Mouse (Mus musculus): ENCODE results near the gene Fam187b.
"Not testable (repeated sequence)": the region's sequence is repeated elsewhere in the genome, so short reads cannot be mapped to it uniquely, and the experiment has no call there.

The Fam187b gene

DNA sequence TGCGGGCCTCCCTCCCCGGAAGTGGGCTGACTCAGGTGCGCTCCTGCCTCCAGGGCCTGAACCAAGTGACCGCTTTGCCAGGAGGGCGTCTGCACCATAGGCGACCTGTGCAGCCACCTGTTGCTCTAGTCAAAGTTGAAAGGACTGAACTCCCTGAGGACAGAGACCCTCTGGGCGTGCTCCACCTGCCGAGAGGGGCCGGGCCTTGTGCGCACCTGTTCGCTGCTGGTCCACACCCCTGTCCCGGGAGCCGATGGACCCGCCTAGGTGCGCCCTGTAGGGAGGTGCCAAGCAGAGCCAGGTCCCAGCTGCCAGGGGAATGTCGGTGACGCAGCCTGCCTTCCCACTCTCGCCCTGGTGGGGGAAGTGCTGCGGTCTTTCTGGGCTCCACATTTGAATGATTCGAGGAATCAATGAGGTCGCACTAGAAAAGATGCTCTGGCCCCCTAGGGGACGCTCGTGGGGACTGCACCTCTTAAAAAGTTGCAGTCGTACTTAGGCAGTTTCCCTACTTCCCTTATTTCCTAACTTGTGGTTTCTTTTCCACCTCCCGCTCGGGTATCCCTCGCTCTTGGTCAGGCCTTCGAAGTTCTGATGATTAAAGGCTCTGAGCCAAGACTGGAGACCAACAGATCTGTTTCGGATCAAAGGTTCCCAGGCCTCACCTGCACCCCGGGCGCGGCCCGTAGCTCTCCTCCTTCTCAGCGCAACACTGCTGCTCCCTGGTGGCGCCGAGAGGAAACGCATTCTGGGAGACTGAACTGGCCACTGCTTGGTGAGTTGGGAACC, at the start of gene Fam187b:
Gene Fam187b, plus strand, starts transcription at position 290 of the 789 bp plus-strand sequence.
- DNase-seq (ENCODE audit: low read depth), result peak; percentile 75

DNA sequence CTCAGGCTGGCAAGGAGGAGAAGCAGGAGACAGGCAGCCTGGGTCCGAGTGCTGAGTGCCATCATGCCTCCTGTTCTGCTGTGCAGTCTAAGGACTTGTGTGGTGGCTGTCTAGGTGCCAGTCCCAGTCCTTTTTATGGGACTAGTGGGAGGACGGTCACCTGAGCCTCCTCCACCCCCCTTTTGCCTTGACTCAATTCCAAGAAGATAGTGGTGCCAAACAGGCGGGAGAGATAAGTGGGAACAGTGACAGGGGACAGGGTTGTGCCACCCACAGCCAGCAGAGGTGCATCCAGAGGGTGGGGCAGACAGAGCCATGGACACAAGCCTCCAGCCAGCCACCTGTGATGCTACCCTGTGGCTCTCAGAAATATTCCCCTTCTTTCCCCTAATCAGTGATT, 49.5 kb upstream of the Fam187b start:
- no peak for DNase-seq (ENCODE audit: low read depth)

DNA sequence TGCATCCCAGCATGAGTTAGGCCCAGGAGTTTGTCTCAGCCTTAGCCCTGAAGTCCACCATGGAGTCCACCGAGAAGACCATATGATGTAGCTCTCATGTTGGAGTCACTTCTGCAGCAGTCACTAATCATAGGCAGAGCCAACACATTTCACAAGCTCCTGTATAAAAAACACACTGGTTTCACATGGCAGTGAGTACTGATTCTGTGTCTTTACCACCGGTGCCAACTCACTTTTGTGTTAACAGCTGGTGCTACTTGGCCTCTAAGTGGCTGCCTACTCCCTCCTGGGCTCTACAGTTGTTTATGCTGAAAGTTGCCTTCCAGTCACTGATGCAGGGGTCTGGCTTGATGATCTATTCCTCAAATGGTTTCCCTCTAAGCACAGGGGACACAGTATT, 49.0 kb upstream of the Fam187b start, which contains the start of gene Hamp2:
Gene Hamp2, minus strand, starts transcription at position 101 of the 400 bp plus-strand sequence.
- DNase-seq (ENCODE audit: low read depth), result not testable (repeated sequence)

DNA sequence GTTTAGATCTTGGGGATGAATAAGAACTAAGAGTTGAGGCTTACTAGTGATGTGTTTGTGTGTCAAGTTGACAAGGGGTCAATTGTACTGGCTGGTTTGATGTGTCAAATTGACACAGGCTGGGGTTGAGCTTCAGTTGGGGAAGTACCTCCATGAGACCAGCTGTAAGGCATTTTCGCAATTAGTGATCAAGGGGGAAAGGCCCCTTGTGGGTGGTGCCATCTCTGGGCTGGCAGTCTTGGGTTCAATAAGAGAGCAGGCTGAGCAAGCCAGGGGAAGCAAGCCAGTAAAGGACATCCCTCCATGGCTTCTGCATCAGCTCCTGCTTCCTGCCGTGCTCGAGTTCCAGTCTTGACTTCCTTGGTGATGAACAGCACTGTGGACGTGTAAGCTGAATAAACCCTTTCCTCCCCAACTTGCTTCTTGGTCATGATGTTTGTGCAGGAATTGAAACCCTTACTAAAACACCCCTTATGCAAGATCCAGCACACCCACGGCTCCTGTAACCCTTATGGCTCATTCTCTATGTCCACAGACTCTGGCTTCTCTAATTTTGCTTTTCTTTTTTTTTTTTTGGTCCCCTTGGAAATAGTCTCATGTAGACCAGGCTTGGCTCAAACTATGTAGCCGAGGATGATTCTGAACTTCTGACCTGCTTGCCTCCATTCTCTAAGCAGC, 38.0 kb upstream of the Fam187b start:
- not testable (repeated sequence) for DNase-seq (ENCODE audit: low read depth)

DNA sequence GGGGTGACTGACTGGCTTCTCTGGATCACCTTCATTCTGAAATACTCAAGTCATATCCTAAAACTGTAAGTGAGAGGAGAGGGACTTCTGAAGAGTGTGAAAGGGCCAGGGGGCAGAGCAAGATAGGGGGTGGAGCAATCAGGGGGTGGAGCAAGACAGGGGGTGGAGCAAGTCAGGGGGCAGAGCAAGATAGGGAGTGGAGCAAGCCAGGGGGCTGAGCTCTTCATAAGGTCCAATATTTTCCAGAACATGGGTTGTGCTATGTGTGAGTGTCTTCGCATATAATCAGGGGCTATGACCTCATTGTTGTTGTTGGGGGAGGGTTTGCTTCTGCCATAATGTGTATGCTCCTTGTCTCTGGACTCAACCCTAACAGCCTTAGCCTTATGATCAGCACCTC, 33.5 kb upstream of the Fam187b start:
- not testable (repeated sequence) for DNase-seq (ENCODE audit: low read depth)

DNA sequence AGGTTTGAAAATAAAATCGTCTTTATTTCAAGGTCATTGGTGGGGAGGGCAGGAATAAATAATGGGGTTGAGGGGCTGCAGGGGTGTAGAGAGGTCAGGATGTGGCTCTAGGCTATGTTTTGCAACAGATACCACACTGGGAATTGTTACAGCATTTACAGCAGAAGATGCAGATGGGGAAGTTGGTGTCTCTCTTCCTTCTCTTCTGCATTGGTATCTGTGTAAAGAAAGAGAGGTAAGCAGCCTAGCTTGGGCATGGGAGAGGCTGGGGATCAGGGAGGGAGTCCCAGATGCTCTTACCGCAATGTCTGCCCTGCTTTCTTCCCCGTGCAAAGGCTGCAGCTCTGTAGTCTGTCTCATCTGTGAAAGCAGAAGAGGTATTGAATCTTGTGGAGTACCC, 31.2 kb upstream of the Fam187b start:
- DNase-seq (ENCODE audit: low read depth), result not testable (repeated sequence)

DNA sequence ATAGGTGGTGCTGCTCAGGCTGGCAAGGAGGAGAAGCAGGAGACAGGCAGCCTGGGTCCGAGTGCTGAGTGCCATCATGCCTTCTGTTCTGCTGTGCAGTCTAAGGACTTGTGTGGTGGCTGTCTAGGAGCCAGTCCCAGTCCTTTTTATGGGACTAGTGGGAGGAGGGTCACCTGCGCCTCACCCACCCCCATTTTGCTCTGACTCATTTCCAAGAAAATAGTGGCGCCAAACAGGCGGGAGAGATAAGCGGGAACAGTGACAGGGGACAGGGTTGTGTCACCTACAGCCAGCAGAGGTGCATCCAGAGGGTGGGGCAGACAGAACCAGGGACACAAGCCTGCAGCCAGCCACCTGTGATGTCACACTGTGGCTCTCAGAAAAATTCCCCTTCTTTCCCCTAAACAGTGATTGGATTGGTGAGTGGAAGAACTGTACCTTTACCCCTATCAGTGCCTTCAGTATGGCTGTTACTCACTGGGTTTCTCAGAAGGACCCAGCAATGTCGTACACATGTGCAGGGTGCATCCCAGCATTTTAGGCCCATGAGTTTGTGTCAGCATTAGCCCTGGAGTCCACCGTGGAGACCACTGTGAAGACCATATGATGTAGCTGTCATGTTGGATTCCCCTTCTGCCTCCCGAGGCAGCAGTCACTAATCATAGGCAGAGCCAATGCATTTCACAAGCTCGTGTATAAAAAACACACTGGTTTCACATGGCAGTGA, 29.5 kb upstream of the Fam187b start, which contains the start of gene Hamp:
Gene Hamp, minus strand, starts transcription at position 124 of the 727 bp plus-strand sequence.
- no peak for DNase-seq (ENCODE audit: low read depth)

DNA sequence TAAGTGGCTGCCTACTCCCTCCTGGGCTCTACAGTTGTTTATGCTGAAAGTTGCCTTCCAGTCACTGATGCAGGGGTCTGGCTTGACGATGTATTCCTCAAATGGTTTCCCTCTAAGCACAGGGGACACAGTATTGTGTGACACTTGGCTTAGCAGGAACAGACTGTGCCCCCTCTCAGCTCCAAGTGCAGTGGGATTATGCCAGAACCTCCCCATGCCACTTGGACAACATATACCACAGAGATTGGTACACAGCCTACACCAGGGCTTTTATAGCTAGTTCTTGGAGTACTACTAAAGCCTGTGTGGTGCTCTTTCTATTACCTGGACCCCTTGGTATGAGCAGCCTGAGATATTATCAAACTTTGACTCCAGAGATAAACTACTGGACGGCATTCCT, 28.9 kb upstream of the Fam187b start:
- DNase-seq (ENCODE audit: low read depth), result not testable (repeated sequence)

DNA sequence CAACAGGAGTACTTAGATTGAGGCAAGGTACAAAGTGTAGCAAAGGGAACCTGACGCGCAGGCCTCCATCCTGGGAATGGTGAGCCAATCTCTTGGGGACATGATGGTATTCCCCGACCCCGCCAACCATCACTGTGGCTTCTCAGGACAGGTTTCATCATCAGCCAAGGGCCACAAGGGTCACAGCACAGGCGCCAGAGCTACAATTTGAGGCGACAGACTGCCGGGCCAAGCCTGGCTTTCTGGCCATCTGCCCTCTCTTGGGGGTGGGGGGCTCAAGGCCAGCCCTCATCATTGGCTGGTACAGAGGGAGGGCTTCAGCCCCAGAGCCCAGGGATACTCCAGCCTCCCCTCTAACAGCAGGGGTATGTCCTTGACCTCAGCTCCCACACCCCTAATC, 28.1 kb upstream of the Fam187b start:
- not testable (repeated sequence) for DNase-seq (ENCODE audit: low read depth)

DNA sequence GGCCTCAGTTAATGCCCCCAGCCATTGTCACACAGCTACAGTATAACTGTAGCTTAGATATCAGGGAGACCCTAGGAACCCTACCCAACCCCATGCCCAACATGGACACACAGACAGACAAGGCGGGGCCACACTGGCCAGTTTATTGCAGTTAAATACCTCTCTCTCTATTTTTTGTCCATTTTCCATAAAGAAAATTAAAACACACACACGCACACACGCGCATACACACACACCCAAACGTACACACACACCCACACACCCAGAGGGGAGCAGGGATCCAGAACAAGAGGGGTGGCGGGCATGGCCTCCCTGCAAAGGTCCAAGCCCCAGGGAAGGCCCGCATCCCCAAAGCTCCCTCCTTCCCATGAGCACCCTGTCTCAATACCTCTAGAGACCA, 27.7 kb upstream of the Fam187b start:
- DNase-seq (ENCODE audit: low read depth), result no peak

DNA sequence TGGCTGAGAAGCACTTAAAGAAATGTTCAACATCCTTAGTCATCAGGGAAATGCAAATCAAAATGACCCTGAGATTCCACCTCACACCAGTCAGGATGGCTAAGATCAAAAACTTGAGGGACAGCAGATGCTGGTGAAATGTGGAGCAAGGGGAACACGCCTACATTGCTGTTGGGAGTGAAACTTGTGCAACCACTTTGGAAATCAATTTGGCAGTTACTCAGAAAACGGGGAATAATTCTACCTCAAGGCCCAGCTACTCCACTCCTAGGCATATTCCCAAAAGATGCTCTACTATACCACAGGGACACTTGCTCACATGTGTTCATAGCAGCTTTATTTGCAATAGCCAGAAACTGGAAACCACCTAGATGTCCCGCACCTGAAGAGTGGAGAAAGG, 23.7 kb upstream of the Fam187b start:
- not testable (repeated sequence) for DNase-seq (ENCODE audit: low read depth)

DNA sequence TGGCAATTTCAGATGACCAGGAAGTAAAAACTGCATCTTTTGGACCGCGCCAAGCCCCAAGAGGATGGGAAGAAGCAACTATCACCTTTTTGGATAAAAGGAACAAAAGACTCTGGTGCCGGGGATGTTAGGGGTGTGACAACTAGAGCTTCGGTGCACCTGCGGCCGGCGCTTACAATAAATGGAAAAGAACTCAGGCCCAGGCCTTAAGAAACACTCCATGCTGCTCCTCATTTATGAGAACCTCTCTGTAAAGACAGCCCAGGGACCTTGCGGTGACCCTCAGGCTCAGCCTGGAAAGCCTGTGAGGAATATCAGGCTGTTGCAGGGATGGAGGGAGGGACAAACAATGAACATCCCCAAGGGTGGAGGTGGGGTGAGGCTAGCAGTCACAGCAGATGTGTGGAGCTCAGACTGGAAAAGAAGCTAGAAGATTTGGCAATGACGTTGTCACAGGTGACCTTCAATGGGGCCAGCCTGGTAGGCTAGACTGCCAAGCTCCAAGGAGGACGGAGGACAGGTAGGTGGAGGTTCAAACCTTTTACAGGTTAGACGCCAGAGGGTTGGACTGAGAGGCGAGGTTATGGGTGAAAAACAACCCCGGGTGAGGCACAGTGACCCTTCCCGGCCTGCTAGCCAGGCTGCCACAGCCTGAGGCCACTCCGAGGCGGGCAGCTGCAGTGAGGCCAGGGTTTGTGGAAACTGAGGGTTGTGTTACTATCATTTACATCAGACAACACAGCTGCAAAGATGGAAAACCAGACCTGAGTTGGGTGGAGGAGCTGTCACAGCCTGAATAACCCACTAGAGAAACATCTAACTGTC, 20.9 kb upstream of the Fam187b start:
- no peak for DNase-seq (ENCODE audit: low read depth)

DNA sequence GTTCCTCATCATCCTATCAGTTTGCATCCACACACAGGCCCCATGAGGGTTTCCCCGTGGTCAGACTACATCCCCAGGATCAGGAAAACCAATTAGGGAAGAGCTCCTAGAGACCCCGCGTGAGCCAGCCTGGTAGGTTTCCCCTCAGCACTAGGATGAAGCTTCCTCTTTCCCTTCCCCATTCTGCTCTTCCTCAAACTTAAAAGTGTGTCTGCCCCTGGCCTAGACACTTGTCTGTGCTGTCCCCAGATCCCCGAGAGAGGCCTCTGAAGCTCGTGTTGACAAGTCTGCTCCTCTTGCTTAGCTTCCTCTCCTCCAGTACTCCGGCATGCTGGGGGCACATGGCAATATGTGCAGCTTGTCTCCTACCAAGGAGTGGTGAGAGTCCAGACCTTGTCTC, 20.1 kb upstream of the Fam187b start:
- DNase-seq (ENCODE audit: low read depth), result no peak

DNA sequence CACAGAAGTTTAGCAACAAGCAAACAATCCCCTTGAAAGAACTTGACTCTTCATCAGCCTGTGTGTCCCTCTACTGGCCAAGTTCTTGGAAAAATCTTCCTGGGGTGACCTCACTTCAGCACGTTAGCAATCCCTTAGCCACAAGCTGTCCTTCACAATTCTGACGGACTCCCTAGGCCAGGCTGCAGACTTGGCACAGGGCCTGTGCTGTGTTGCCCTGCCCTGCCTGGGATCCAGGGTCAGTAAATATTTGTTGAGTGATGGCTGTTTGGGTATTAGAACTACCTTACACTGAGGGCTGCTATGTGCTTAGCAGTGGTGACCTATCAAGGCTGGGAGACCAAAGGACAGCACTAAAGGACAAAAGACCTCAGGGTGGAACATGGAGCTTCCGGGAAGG, 19.6 kb upstream of the Fam187b start:
- DNase-seq (ENCODE audit: low read depth), result no peak

DNA sequence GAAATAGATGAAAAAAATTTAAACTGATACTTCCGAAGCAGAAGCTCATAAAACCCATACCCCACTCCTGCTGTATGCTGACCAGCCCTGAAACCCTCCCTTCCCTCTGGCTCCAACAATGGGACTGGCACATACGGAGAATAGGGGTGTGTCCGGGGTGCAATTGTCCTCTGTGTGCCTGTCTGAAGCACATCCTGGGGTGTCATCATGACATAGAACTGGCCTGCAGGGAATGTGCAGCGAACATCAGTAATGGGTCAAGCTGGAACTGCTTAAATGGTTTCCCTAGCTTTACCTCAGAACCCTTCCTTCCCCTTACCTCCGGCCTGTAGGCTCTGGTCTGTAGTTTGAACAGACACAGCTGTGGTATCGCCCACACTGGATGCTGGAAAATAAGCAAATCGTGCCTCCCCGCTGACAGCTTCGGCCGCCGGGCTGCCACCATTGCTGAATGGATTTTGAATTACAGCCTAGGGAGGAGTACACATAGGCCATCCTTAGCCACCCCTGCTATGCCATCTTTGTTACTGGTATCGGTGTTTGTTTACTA, 18.5 kb upstream of the Fam187b start:
- DNase-seq (ENCODE audit: low read depth), result no peak

DNA sequence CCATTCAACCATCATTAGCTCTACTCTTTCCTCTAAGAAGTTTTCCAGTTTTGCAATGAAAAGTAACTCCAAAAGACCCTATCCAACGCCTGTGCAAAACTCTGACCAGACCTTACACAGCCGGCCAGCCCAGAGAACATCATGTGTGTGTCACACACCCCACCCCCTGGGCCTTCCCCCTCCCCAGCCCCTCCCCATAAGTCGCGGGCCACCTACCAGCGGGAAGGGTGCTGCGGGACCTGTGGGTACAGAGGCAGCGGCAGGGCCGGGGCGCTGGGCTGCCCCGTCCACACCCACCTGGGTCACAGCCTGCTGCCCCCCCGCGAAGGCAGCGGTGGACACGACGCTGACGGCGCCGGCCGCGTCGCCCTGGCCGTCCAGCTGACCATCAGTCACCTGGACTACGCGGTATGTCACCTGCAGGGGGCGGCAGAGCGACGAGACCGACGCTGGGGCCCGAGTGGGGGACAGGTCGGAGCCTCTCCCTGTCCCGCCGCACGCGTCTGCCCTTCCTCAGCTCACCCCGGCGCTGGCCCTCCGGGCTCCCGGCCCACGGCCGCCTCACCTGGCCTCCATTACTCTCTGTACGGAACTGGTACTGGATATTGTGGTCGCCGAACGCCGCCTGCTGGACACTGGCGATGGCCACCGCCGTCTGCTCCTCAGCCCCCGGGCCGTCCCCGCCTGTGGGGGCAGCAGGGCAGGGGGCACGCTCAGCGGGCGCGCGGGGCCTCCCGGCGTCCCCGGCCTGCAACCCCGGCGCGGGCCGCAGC, 17.8 kb upstream of the Fam187b start:
- peak; percentile 68 for DNase-seq (ENCODE audit: low read depth)

DNA sequence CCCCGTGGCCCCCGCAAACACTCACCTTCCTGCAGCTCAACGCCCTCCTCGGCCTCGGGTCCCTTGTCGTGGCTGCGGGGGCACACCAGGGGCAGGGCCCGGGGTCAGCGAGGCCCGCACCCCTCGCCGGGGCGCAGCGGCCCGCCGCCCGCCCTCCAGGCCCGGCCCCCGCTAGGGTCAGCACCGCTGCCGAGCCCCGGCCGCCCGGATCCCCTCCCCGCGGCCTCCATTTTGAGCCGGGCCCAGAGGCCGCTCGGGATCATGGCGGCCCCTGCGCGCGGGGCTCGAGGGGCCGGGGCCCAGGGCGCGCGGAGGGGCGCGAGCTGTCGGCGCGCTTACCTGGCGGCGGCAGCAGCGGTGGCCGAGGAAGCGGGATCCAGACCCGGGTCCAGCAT, 17.2 kb upstream of the Fam187b start:
- DNase-seq (ENCODE audit: low read depth), result no peak

DNA sequence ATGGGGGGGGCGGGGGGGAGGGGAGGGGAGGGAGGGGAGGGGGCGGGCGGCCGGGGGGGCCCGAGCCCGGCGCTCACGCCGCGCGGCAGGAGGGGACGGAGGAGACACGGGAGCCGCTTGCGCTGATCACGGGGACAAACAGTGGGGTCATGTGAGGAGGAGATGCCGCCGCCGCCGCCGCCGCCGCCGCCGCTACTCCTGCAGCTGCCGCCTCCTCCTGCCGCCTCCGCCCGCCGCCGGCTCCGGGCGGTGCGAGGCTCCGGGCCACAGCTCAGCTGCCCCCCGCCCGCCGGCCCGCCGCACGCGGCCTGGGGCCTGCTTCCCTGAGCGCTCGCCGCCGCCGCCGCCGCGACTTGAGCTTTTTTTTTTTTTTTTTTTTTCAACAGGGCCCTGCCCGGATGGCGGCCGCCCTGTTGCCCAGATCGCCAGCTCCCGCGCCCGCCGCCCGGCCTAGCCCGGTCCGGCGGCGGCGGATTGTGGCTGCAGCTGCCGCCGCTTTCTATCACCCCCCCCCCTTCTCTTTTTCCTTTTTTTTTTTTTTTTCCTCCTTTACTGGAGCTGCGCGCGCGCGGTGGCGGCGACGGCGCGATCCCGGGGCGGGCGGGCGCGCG, 16.7 kb upstream of the Fam187b start, which contains the start of gene Usf2:
Gene Usf2, minus strand, starts transcription at position 48 of the 611 bp plus-strand sequence.
- peak; percentile 34 for DNase-seq (ENCODE audit: low read depth)

DNA sequence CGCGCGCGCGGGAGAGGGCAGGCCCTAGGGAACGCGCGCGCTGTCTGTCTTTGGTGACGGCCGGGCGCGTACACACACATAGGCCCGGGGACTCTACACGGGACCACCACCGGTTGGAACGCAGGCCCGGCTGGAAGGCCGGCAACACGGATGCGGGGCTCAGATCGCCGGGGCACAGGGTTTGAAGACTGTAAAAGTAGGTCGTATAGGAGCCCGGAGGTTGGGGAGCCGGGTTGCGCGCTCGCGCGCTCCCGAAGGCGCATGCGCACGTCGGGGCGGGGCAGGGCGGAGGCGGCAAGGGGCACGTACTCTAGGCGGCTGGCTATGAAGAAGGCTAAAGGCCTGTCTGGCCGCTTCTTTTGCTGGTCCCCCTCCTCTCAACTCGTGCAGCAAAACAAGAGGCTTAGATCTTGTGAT, 16.2 kb upstream of the Fam187b start:
- DNase-seq (ENCODE audit: low read depth), result peak; percentile 76

Data from c-Kit-positive CD71-positive TER-119-negative erythroid progenitor cells, embryonic 14.5 days (primary cell).